Mouse (Mus musculus) C2C12 (cell line): ENCODE measurements around the gene Btg1-ps1. TPM values are rescaled to one million over a fixed set of nuclear protein-coding genes. Genes with fewer than 3 reads are reported as not detected.

ENCODE experiments used
- H3K27me3 ChIP-seq: one replicate; pipeline ENCODE4 v1.6.1; 2011; ENCODE audit not compliant: control insufficient read depth, insufficient read depth, insufficient read length
- H3K36me3 ChIP-seq: one replicate; pipeline ENCODE4 v1.6.1; 2011; ENCODE audit not compliant: control insufficient read depth, insufficient read depth
- H3K4me3 ChIP-seq: one replicate; pipeline ENCODE4 v1.5.1; 2011; ENCODE audit warnings: mild to moderate bottlenecking, control low read depth; ENCODE audit not compliant: poor library complexity, insufficient read depth, severe bottlenecking
- H3K79me2 ChIP-seq: one replicate; pipeline ENCODE4 v1.6.1; 2011; ENCODE audit not compliant: control insufficient read depth, insufficient read depth
- H3K79me3 ChIP-seq: one replicate; pipeline ENCODE4 v1.6.1; 2011; ENCODE audit warnings: low read depth, control low read depth
- H3ac ChIP-seq: one replicate; pipeline ENCODE3; 2011; ENCODE audit warnings: low read depth; ENCODE audit not compliant: control insufficient read depth, insufficient read length
- CEBPB ChIP-seq: IDR thresholded peaks from one replicate; pipeline ENCODE4 v1.6.1; 2011; ENCODE audit warnings: low read depth, mild to moderate bottlenecking, control low read depth, moderate library complexity
- CTCF ChIP-seq: IDR thresholded peaks from one replicate; pipeline ENCODE4 v1.5.1; 2011; ENCODE audit not compliant: control insufficient read depth, insufficient read depth, insufficient read length
- FOSL1 ChIP-seq: IDR thresholded peaks from one replicate; pipeline ENCODE4 v1.8.0; 2011; ENCODE audit warnings: mild to moderate bottlenecking, low read length; ENCODE audit not compliant: poor library complexity, insufficient read depth, severe bottlenecking
- MAX ChIP-seq: IDR thresholded peaks from one replicate; pipeline ENCODE4 v1.6.1; 2011; ENCODE audit warnings: mild to moderate bottlenecking, control low read depth
- MYOD1 ChIP-seq: IDR thresholded peaks from one replicate; pipeline ENCODE4 v1.6.1; 2011; ENCODE audit warnings: low read depth; ENCODE audit not compliant: control insufficient read depth, insufficient read length
- MYOG ChIP-seq: IDR thresholded peaks from one replicate; pipeline ENCODE4 v1.6.1; 2011; ENCODE audit not compliant: control insufficient read depth, insufficient read length; ENCODE audit errors: extremely low read depth
- USF1 ChIP-seq: IDR thresholded peaks from one replicate; pipeline ENCODE4 v1.6.1; 2011; ENCODE audit warnings: low read depth, mild to moderate bottlenecking, control low read depth, moderate library complexity
- polyA plus RNA-seq: library from polyadenylated mRNA; unstranded; fragments of >200 nt; fragmentation: generic; extraction: Trizol; gene quantifications from one replicate; pipeline ENCODE4 v1.2.1, GENCODE M21; 2012; ENCODE audit warnings: missing spikeins

Btg1-ps1 gene
- polyA plus RNA-seq, 1 experiment, result not detected

GRCm38 (mm10) chrX:38008756-38009155, 9.9 kb downstream of the Btg1-ps1 start:
- no peak overlapping the region for H3ac ChIP-seq
- H3K79me2 ChIP-seq, result no peaks in the 10 kb centered on the region
- no peaks in the 10 kb centered on the region for H3K36me3 ChIP-seq
- H3K4me3 ChIP-seq, result no peak overlapping the region
- TF ChIP-seq MAX (no peak), USF1 (no peak), CTCF (no peak), MYOG (no peak), MYOD1 (no peak), CEBPB (no peak), FOSL1 (no peak)
- no peaks in the 10 kb centered on the region for H3K27me3 ChIP-seq
- H3K79me3 ChIP-seq, result no peaks in the 10 kb centered on the region

Other genes with a start within 250 kb of the Btg1-ps1 start
- gene Rhox5, start 214.0 kb downstream of the Btg1-ps1 start, polyA plus RNA-seq, result 2.4 TPM
- gene Rhox6, start 191.9 kb downstream of the Btg1-ps1 start, polyA plus RNA-seq, result not detected
- gene Rhox7a, start 187.1 kb downstream of the Btg1-ps1 start, polyA plus RNA-seq, result not detected
- gene Rhox8, start 139.9 kb downstream of the Btg1-ps1 start, polyA plus RNA-seq, result not detected
- gene Rhox7b, start 121.6 kb downstream of the Btg1-ps1 start, polyA plus RNA-seq, result not detected
- not detected for gene Rhox9, start 117.0 kb downstream of the Btg1-ps1 start, polyA plus RNA-seq
- not detected for gene Btg1-ps2, start 24.3 kb upstream of the Btg1-ps1 start, polyA plus RNA-seq
- gene Rhox10, start 47.7 kb upstream of the Btg1-ps1 start, polyA plus RNA-seq, result not detected
- gene Rhox11, start 66.3 kb upstream of the Btg1-ps1 start, polyA plus RNA-seq, result not detected
- gene Rhox12, start 92.1 kb upstream of the Btg1-ps1 start, polyA plus RNA-seq, result not detected
- not detected for gene Rhox13, start 102.4 kb upstream of the Btg1-ps1 start, polyA plus RNA-seq
- gene Zbtb33, start 171.0 kb upstream of the Btg1-ps1 start, polyA plus RNA-seq, result 2.7 TPM
- 0.06 TPM for gene Tmem255a, start 233.6 kb upstream of the Btg1-ps1 start, polyA plus RNA-seq